Comparison of ENCODE assay signal across 22 mouse cellular contexts in the genomic region with DNA sequence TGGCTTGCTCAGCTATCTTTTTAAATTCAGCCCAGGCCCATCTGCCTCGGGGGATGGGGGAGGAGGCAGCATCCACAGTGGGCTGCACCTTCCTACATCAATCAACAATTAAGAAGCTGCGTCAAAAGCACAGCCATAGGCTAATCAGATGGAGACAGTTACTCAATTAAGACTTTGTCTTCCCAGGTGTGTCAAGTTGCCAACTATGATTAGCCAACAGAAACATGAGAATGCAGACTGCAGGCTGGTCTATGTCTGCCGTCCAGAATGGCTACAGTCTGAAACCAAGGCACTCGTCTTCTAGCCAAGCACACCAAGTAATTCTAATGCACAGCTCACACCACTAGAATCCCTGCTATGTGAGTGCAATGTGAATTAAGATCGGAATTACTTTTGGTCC. TPM values are rescaled to one million over a fixed set of nuclear protein-coding genes. Genes with fewer than 3 reads are reported as not detected.
DNase-seq lines count a peak whose midpoint lies in the region; ATAC-seq and TF ChIP-seq lines count a peak whose summit lies in the region.
"Had no signal": no experiment of that assay in that cellular context is flagged by ENCODE, and none has a peak within 500 bp of the region (broad histone marks: within the 10 kb centered on the region; RNA-seq: fewer than 3 reads in every experiment).

No protein-coding gene starts in this region.

- no peak overlapping the region for H3K9ac ChIP-seq in forebrain, embryonic 14.5 days (ENCODE audit: low read length)
- no peak overlapping the region for H3K9ac ChIP-seq in liver, embryonic 11.5 days (ENCODE audit: low read depth, low read length)
- no peak overlapping the region for H3K9ac ChIP-seq in stomach, embryonic 15.5 days
- H3K9ac ChIP-seq: liver, embryonic 12.5 days; lung, embryonic 15.5 days; neural tube, embryonic 13.5 days had no signal

- TF ChIP-seq POLR2A in embryonic fibroblast, embryonic 13.5 days (IDR thresholded peaks at IDR 0.05; ENCODE audit: low read depth, low read length) = no peak

- no peak for TF ChIP-seq CTCF in embryonic fibroblast, embryonic 13.5 days (IDR thresholded peaks at IDR 0.05; ENCODE audit: borderline replicate concordance, insufficient read depth, low read length)

- H3K27ac ChIP-seq in forebrain, embryonic 14.5 days (ENCODE audit: low read depth, low read length) = peak overlapping the region; percentile 24; the same call in 1 of the 2 replicates
- no peak overlapping the region for H3K27ac ChIP-seq in forebrain, embryonic 10.5 days
- no peak overlapping the region for H3K27ac ChIP-seq in liver, embryonic 11.5 days (ENCODE audit: low read depth, low read length)
- peak overlapping the region; percentile 7; the same call in 1 of the 2 replicates for H3K27ac ChIP-seq in embryonic fibroblast, embryonic 13.5 days (ENCODE audit: insufficient read depth, low read length)
- 0 out of 2 replicates have a peak overlapping the region, but pooled peaks have one; percentile 21 for H3K27ac ChIP-seq in stomach, embryonic 15.5 days
- H3K27ac ChIP-seq: heart, embryonic 10.5 days; liver, embryonic 12.5 days; lung, embryonic 15.5 days; neural tube, embryonic 13.5 days had no signal

- no peaks in the 10 kb centered on the region for H3K9me3 ChIP-seq in forebrain, embryonic 14.5 days (replicated peaks; ENCODE audit: control insufficient read depth, low read length)
- no peaks in the 10 kb centered on the region for H3K9me3 ChIP-seq in forebrain, embryonic 10.5 days
- no peaks in the 10 kb centered on the region for H3K9me3 ChIP-seq in liver, embryonic 11.5 days (ENCODE audit: control insufficient read depth, low read length)
- no peaks in the 10 kb centered on the region for H3K9me3 ChIP-seq in stomach, embryonic 15.5 days
- H3K9me3 ChIP-seq: heart, embryonic 10.5 days; liver, embryonic 12.5 days; lung, embryonic 15.5 days; neural tube, embryonic 13.5 days had no signal

- H3K27me3 ChIP-seq in forebrain, embryonic 14.5 days (replicated peaks; ENCODE audit: control insufficient read depth, insufficient read depth, low read length) = no peaks in the 10 kb centered on the region
- H3K27me3 ChIP-seq in forebrain, embryonic 10.5 days (ENCODE audit: poor library complexity, severe bottlenecking) = no peaks in the 10 kb centered on the region
- H3K27me3 ChIP-seq in liver, embryonic 11.5 days (replicated peaks; ENCODE audit: control insufficient read depth, insufficient read depth, low read length) = no peaks in the 10 kb centered on the region
- no peaks in the 10 kb centered on the region for H3K27me3 ChIP-seq in stomach, embryonic 15.5 days (replicated peaks)
- H3K27me3 ChIP-seq: CH12.LX; liver, embryonic 12.5 days; lung, embryonic 15.5 days; neural tube, embryonic 13.5 days had no signal

- H3K36me3 ChIP-seq in forebrain, embryonic 14.5 days (ENCODE audit: control insufficient read depth, insufficient read depth, low read length) = no peaks in the 10 kb centered on the region
- H3K36me3 ChIP-seq in forebrain, embryonic 10.5 days (replicated peaks) = no peaks in the 10 kb centered on the region
- no peaks in the 10 kb centered on the region for H3K36me3 ChIP-seq in liver, embryonic 11.5 days (ENCODE audit: control insufficient read depth, insufficient read depth, low read length)
- no peaks in the 10 kb centered on the region for H3K36me3 ChIP-seq in stomach, embryonic 15.5 days
- H3K36me3 ChIP-seq: heart, embryonic 10.5 days; liver, embryonic 12.5 days; lung, embryonic 15.5 days; neural tube, embryonic 13.5 days had no signal

- H3K4me1 ChIP-seq in forebrain, embryonic 14.5 days (ENCODE audit: control insufficient read depth, insufficient read depth, low read length) = peaks cover 5% of the 10 kb centered on the region
- peaks cover 9% of the 10 kb centered on the region; the same call in 1 of the 2 replicates for H3K4me1 ChIP-seq in forebrain, embryonic 10.5 days
- 0 out of 2 replicates have a peak, but pooled peaks cover under 1% of the 10 kb centered on the region for H3K4me1 ChIP-seq in liver, embryonic 11.5 days (replicated peaks; ENCODE audit: control insufficient read depth, insufficient read depth, low read length)
- H3K4me1 ChIP-seq in embryonic fibroblast, embryonic 13.5 days (ENCODE audit: control insufficient read depth, insufficient read depth, low read length) = no peaks in the 10 kb centered on the region; the same call in 1 of the 2 replicates
- H3K4me1 ChIP-seq in stomach, embryonic 15.5 days = no peaks in the 10 kb centered on the region
- H3K4me1 ChIP-seq: heart, embryonic 10.5 days; lung, embryonic 15.5 days; neural tube, embryonic 13.5 days had no signal

- ATAC-seq in forebrain, embryonic 14.5 days = peak; percentile 53; the same call in 1 of the 2 replicates
- ATAC-seq in liver, embryonic 11.5 days (replicated peaks; ENCODE audit: low FRiP score) = no peak
- no peak for ATAC-seq in stomach, embryonic 15.5 days (ENCODE audit: insufficient read depth, low FRiP score, low read depth)
- ATAC-seq: inflammation-experienced regulatory T-cells, adult 6 months; liver, embryonic 12.5 days had no signal

- WGBS in forebrain, embryonic 14.5 days = 55% methylated on average over 5 of the region's 5 CpGs
- WGBS in forebrain, embryonic 10.5 days = 65% methylated on average over 5 of the region's 5 CpGs
- WGBS in liver, embryonic 11.5 days = 57% methylated on average over 5 of the region's 5 CpGs
- 56% methylated on average over 5 of the region's 5 CpGs for WGBS in stomach, embryonic 15.5 days

- H3K4me3 ChIP-seq in forebrain, embryonic 14.5 days (ENCODE audit: low read depth, low read length) = no peak overlapping the region
- H3K4me3 ChIP-seq in forebrain, embryonic 10.5 days = no peak overlapping the region
- H3K4me3 ChIP-seq in liver, embryonic 11.5 days (ENCODE audit: low read depth, low read length) = no peak overlapping the region
- H3K4me3 ChIP-seq in embryonic fibroblast, embryonic 13.5 days (ENCODE audit: insufficient read depth, low read length) = no peak overlapping the region
- no peak overlapping the region for H3K4me3 ChIP-seq in stomach, embryonic 15.5 days (replicated peaks)
- H3K4me3 ChIP-seq: heart, embryonic 10.5 days; liver, embryonic 12.5 days; lung, embryonic 15.5 days; neural tube, embryonic 13.5 days had no signal

- DNase-seq in forebrain, embryonic 14.5 days (ENCODE audit: low spot score) = peak; percentile 28
- DNase-seq in forebrain, embryonic 10.5 days (ENCODE audit: extremely low spot score, low spot score) = no peak
- DNase-seq in liver, embryonic 11.5 days (ENCODE audit: low spot score) = peak; percentile 17
- DNase-seq in liver = no peak
- DNase-seq in cerebellum, postnatal 14 days = no peak
- DNase-seq: adrenal gland, adult 2 months; cerebellum, adult 11 months; cerebellum, postnatal 36 days; gastrocnemius, postnatal 14 days; heart, postnatal 10 days; kidney, adult 8-10 months; kidney, postnatal 36 days; spleen, adult 18-20 months; thymus, postnatal 25 days had no signal

- H3K4me2 ChIP-seq in forebrain, embryonic 14.5 days (ENCODE audit: low read length) = no peak overlapping the region
- H3K4me2 ChIP-seq in liver, embryonic 11.5 days = no peak overlapping the region
- H3K4me2 ChIP-seq in stomach, embryonic 15.5 days = no peak overlapping the region
- H3K4me2 ChIP-seq: liver, embryonic 12.5 days; lung, embryonic 15.5 days; neural tube, embryonic 13.5 days had no signal

RNA-seq across cellular contexts. Expression of gene Pik3cg, which starts 29.4 kb away (rescaled TPM):
- 1.3 and 1.4 TPM in 2 replicates for polyA plus RNA-seq in forebrain, embryonic 14.5 days (2014; fragmentation: Nextera tagmentation; extraction: Ambion mirVana)
- 0.62 and 0.69 TPM in 2 replicates for polyA plus RNA-seq in forebrain, embryonic 10.5 days (2016; fragmentation: Nextera tagmentation; extraction: Ambion mirVana)
- 6.8 and 7.2 TPM in 2 replicates for polyA plus RNA-seq in liver, embryonic 11.5 days (2014; fragmentation: Nextera tagmentation; extraction: Ambion mirVana)
- polyA plus RNA-seq in embryonic fibroblast, embryonic 13.5 days (2011; ENCODE audit: insufficient read length, low read depth, missing spikeins) = 0.51 TPM in 1 of 2 replicates, not detected in the other
- polyA plus RNA-seq in stomach, embryonic 15.5 days (2015; fragmentation: Nextera tagmentation; extraction: Ambion mirVana) = 2.6 and 2.9 TPM in 2 replicates

Comparison
In these comparisons a context has a peak if more than half of its experiments do, and no peak if none do; other contexts are left out.
1. DNase-seq: peak in forebrain, embryonic 14.5 days (single experiment) and liver, embryonic 11.5 days (single experiment); none in forebrain, embryonic 10.5 days (single experiment), liver (single experiment) and cerebellum, postnatal 14 days (0 of 2).
2. H3K27ac ChIP-seq: peak in forebrain, embryonic 14.5 days (single experiment), embryonic fibroblast, embryonic 13.5 days (single experiment) and stomach, embryonic 15.5 days (single experiment); none in forebrain, embryonic 10.5 days (single experiment) and liver, embryonic 11.5 days (single experiment).